Mouse (Mus musculus) heart, embryonic 11.5 days (tissue): Measurements from ENCODE around the gene Nup37. TPM values are rescaled to one million over a fixed set of nuclear protein-coding genes. Genes with fewer than 3 reads are reported as not detected.

Experiments used
- ATAC-seq: fragments of 200-750 bp; cut with Nextera tagmentation; replicated peaks from 2 replicates; pipeline ENCODE4 v1.8.0; 2017; ENCODE audit warnings: moderate library complexity; ENCODE audit not compliant: insufficient number of reproducible peaks, low FRiP score, low TSS enrichment
- H3K27ac ChIP-seq: fragments of 300-500 bp; sonication (generic); 2 replicates; pipeline ENCODE4 v1.5.1; 2014; ENCODE audit warnings: mild to moderate bottlenecking, low read depth, low read length
- H3K27me3 ChIP-seq: fragments of 300-500 bp; sonication (generic); 2 replicates; pipeline ENCODE4 v1.6.1; 2014; ENCODE audit warnings: mild to moderate bottlenecking, low read length, mixed read lengths; ENCODE audit not compliant: control insufficient read depth, insufficient read depth
- H3K36me3 ChIP-seq: fragments of 300-500 bp; sonication (generic); 2 replicates; pipeline ENCODE4 v1.6.1; 2014; ENCODE audit warnings: mild to moderate bottlenecking, low read length, moderate library complexity, mixed read lengths; ENCODE audit not compliant: control insufficient read depth, insufficient read depth
- H3K4me1 ChIP-seq: fragments of 300-500 bp; sonication (generic); 2 replicates; pipeline ENCODE4 v1.6.1; 2014; ENCODE audit warnings: low read length; ENCODE audit not compliant: control insufficient read depth, insufficient read depth
- H3K4me2 ChIP-seq: fragments of 300-500 bp; sonication (generic); 2 replicates; pipeline ENCODE4 v1.6.1; 2014; ENCODE audit warnings: mild to moderate bottlenecking, moderate library complexity
- H3K4me3 ChIP-seq: fragments of 300-500 bp; sonication (generic); 2 replicates; pipeline ENCODE4 v1.5.1; 2014; ENCODE audit warnings: low read depth, low read length
- H3K9ac ChIP-seq: fragments of 300-500 bp; sonication (generic); 2 replicates; pipeline ENCODE4 v1.6.1; 2014; ENCODE audit warnings: mild to moderate bottlenecking, low read depth, low read length, moderate library complexity
- H3K9me3 ChIP-seq: fragments of 300-500 bp; sonication (generic); replicated peaks from 2 replicates; pipeline ENCODE4 v1.6.1; 2016; ENCODE audit warnings: low read length; ENCODE audit not compliant: control insufficient read depth
- WGBS: fragments of 180-500 bp; shearing (Covaris S2); extraction: QIAGEN DNeasy Blood & Tissue Kit; methylation state at CpG from one replicate; pipeline ENCODE4 v1.1.7; 2014; ENCODE audit not compliant: insufficient replicate concordance; 5-methylcytosine and 5-hydroxymethylcytosine counted together
- polyA plus RNA-seq: library from polyadenylated mRNA; unstranded; fragments of >200 nt; fragmentation: Nextera tagmentation; extraction: Ambion mirVana; gene quantifications from 2 replicates; pipeline ENCODE4 v1.2.1, GENCODE M21; 2014

Nup37 gene
- polyA plus RNA-seq, 1 experiment from 2014 or later, result 44.2 TPM

DNA sequence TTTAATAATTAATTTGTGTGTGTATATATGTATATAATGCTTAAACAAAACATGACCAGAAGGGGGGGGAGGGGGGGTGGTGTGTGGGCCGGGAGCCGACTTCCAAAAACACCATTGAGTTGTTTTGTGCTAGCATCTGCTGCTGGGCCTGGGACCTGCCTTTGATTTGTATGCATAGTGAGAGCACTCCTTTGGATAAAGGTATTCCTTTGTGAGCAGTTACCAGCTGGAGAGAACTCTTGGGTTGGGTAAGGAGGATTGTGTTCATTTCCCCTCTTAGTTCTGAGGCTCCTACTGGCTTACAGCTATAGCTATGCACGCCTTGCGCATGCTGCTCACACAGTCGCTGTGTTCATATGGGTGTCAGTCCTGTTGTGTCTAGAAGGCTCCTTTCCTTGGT lies 15.9 kb downstream of the Nup37 start:
- Histone ChIP-seq H3K4me3 (no peak overlapping the region), H3K9me3 (no peaks in the 10 kb centered on the region), H3K4me2 (no peak overlapping the region), H3K36me3 (peaks cover 16% of the 10 kb centered on the region), H3K4me1 (no peaks in the 10 kb centered on the region), H3K27ac (no peak overlapping the region), H3K9ac (no peak overlapping the region), H3K27me3 (no peaks in the 10 kb centered on the region)
- ATAC-seq, result no peak
- WGBS, result 95% methylated on average over 5 of the region's 5 CpGs

DNA sequence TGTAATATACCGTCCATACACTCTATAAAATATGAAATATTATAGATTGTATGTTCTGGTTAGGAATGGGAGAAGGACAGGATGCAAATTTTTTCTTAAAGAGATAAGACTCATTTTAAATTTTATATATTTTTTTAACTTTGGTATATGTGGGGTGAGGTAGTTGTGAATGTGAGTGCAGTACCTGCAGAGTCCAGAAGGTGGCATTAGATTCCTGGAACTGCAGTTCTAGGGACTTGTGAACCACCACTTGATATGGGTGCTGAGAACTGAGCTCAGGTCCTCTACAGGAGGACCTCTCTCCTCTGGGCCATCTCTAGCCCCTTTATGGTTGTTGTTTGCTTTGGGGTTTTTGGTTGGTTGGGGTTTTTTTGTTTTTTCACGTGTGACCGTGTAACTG lies 19.4 kb downstream of the Nup37 start:
- peaks cover 10% of the 10 kb centered on the region for H3K36me3 ChIP-seq
- H3K4me2 ChIP-seq, result no peak overlapping the region
- no peak overlapping the region for H3K9ac ChIP-seq
- 97% methylated on average over 3 of the region's 3 CpGs for WGBS
- no peaks in the 10 kb centered on the region for H3K9me3 ChIP-seq
- H3K27ac ChIP-seq, result no peak overlapping the region
- no peak for ATAC-seq
- H3K4me3 ChIP-seq, result no peak overlapping the region
- H3K27me3 ChIP-seq, result no peaks in the 10 kb centered on the region
- H3K4me1 ChIP-seq, result no peaks in the 10 kb centered on the region

DNA sequence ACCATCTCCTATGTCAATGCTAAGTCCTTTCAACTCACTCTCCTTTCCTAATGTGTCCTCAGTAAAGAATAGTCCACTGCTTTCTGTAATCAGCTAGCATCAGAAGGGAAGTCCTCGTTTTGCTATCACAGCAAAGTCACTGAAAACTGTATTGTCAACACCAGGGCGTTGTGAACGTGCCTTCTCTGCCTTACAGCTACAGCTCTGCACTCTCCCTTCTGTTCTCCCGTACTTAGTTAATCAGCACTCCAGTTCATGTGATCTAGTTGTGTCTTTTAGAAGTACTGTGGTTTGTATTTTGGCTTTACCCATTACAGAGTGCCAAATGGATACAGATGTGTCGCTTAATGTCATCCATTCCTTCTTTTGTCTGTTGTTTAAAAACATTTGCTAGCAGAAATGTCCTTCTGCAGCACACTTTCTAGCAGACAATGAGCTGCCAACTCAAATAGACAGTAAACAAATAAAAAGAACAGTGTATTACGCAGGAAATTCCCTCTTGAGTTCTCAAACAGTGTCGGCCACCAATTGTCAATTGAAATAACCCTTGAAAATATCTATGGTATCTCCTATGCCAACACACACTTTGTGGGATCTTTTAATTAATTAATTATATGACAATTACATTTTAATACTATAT lies 20.8 kb downstream of the Nup37 start:
- Histone ChIP-seq H3K9me3 (no peaks in the 10 kb centered on the region), H3K36me3 (peaks cover 6% of the 10 kb centered on the region; the same call in 1 of the 2 replicates), H3K4me2 (no peak overlapping the region), H3K27me3 (no peaks in the 10 kb centered on the region), H3K4me1 (no peaks in the 10 kb centered on the region), H3K9ac (no peak overlapping the region), H3K4me3 (no peak overlapping the region), H3K27ac (no peak overlapping the region)
- no peak for ATAC-seq
- WGBS, result 70% methylated on average over 7 of the region's 7 CpGs

DNA sequence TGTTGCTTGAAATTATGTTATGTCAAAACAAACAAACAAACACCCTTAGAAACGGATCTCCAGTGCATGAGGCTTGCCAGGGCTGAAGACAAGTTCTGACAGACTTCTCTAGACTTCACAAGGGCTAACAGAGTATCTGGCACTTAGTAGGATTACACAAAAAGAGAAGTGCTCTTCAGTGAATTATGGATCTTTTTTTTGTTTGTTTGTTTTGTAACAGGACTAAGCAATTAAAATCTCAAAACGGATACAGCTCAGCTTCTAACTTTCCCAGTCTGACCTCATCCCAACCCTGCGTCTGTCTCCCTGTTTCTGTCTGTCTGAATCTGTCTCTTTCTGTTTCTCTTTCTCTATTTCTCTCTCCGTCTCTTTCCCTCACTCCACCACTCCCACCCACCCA lies 53.7 kb downstream of the Nup37 start:
- peak overlapping the region; percentile 78 for H3K4me2 ChIP-seq
- 15% methylated on average over 4 of the region's 4 CpGs for WGBS
- no peak overlapping the region for H3K27ac ChIP-seq
- ATAC-seq, result 0 out of 2 replicates have a peak, but pooled peaks have one; percentile 29
- H3K27me3 ChIP-seq, result no peaks in the 10 kb centered on the region
- no peaks in the 10 kb centered on the region for H3K9me3 ChIP-seq
- H3K9ac ChIP-seq, result peak overlapping the region; percentile 84; the same call in 1 of the 2 replicates
- 0 out of 2 replicates have a peak, but pooled peaks cover 3% of the 10 kb centered on the region for H3K4me1 ChIP-seq
- no peaks in the 10 kb centered on the region; the same call in none of the 2 replicates for H3K36me3 ChIP-seq
- peak overlapping the region; percentile 73 for H3K4me3 ChIP-seq

DNA sequence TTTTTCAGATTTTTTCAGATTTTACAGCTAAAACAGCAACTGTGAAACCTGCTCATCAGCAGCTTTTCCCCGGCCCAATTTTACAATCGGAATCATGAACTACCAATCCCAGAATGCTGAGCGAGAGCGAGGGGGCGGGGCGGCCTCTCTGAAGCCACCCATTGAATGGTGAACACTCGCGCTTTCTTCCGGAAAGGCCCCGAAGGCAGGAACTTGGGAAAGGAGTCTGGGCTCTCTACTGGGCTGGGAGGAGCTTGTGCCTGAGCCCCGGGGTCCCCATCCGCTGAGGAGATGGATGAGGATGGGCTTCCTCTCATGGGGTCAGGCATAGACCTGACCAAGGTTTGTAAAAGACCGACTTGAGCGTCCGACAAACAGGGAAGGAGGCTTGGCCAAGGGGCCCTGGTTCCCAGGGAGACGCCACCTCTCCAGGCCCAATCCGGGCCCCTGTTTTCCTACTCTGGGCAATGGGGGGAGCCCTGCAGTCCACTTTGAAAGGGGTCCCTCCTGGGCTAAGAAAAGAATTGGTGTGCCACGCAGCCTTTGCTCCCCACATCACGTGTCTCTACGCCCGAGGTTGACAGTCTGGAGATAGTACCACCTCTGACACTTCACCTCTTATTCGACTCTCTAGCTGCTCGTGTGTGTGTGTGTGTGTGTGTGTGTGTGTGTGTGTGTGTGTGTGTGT lies 54.3 kb downstream of the Nup37 start, which contains the start of gene Washc3:
Washc3 (plus strand) TSS at position 143 of the 688 bp plus-strand sequence.
- H3K9me3 ChIP-seq, result no peaks in the 10 kb centered on the region
- peak within 1 kb of the TSS; percentile 78 for H3K4me2 ChIP-seq
- peak within 1 kb of the TSS; percentile 84 for H3K9ac ChIP-seq
- 0 out of 2 replicates have a peak, but pooled peaks cover 3% of the 10 kb centered on the region for H3K4me1 ChIP-seq
- peak within 1 kb of the TSS; percentile 73 for H3K4me3 ChIP-seq
- peak within 1 kb of the TSS; percentile 68 for H3K27ac ChIP-seq
- peak; percentile 93 for ATAC-seq
- H3K36me3 ChIP-seq, result no peaks in the 10 kb centered on the region; the same call in none of the 2 replicates
- 2% methylated on average over 23 of the region's 23 CpGs for WGBS
- no peaks in the 10 kb centered on the region for H3K27me3 ChIP-seq

DNA sequence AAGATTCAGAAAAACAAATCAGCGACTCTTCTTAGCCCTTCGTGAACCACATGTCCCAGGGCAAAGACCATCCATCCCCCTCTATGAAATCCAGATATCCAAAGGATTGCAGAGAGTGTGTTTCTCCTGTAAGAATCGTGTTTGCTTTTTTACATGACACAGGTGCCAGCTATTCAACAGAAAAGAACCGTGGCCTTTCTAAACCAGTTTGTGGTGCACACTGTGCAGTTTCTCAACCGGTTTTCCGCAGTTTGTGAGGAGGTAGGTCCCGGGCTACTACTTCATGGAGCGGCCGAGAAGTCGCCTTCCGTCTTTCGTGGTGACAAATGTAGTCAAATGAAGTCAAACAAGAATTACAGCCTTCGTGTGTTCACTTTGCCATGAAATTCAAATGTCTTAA lies 54.9 kb downstream of the Nup37 start:
- no peak for ATAC-seq
- 0 out of 2 replicates have a peak, but pooled peaks cover 3% of the 10 kb centered on the region for H3K4me1 ChIP-seq
- H3K4me2 ChIP-seq, result peak overlapping the region; percentile 78
- peak overlapping the region; percentile 73 for H3K4me3 ChIP-seq
- H3K9me3 ChIP-seq, result no peaks in the 10 kb centered on the region
- no peak overlapping the region for H3K27ac ChIP-seq
- H3K27me3 ChIP-seq, result no peaks in the 10 kb centered on the region
- H3K9ac ChIP-seq, result peak overlapping the region; percentile 84
- 73% methylated on average over 13 of the region's 13 CpGs for WGBS
- no peaks in the 10 kb centered on the region; the same call in none of the 2 replicates for H3K36me3 ChIP-seq

DNA sequence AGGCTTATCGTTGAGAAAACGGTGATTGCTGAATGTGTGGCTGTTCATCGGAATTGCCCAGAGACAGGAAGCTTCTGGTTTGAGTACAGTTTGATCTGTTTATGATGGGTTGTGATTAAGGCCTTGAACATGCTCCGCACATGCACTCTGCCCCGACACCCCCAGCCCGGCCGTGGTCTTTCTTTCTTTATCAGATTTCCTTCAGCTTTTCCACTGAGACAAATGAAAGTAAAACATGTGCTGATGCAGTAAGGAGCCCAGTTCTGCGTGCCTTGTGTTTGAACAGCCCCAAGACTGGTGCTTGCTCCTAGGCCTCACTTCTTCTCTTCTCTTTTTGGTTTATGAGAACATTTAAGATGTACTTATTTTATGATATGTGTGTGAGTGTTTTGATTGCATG lies 55.8 kb downstream of the Nup37 start:
- Histone ChIP-seq H3K27ac (no peak overlapping the region), H3K36me3 (no peaks in the 10 kb centered on the region; the same call in none of the 2 replicates), H3K9ac (no peak overlapping the region), H3K4me1 (0 out of 2 replicates have a peak, but pooled peaks cover 3% of the 10 kb centered on the region), H3K4me3 (no peak overlapping the region), H3K27me3 (no peaks in the 10 kb centered on the region), H3K9me3 (no peaks in the 10 kb centered on the region), H3K4me2 (no peak overlapping the region)
- no peak for ATAC-seq
- WGBS, result 78% methylated on average over 8 of the region's 8 CpGs

DNA sequence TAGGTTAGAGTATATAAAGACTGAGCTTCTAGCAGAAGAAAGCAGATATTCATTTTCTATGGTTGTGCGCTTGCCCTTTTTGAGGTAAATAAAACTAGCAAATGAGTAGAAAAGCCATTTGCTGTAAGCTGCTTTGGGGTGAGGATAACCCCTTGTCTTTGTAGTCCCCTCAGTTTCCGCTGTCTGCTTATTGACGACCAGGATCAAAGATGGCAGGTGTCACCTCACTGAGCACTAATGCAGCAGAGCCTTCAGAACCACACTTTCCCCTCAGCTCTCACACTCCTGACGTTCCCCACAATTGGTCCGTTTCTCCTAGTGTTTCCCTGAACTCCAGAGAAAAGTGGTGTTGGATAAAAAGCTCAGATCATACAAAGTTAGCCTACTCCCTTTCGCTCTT lies 56.4 kb downstream of the Nup37 start:
- no peak overlapping the region for H3K4me3 ChIP-seq
- no peak overlapping the region for H3K27ac ChIP-seq
- H3K4me2 ChIP-seq, result no peak overlapping the region
- no peaks in the 10 kb centered on the region; the same call in none of the 2 replicates for H3K36me3 ChIP-seq
- no peaks in the 10 kb centered on the region for H3K9me3 ChIP-seq
- no peak for ATAC-seq
- WGBS, result 87% methylated on average over 6 of the region's 6 CpGs
- H3K9ac ChIP-seq, result no peak overlapping the region
- no peaks in the 10 kb centered on the region for H3K27me3 ChIP-seq
- H3K4me1 ChIP-seq, result 0 out of 2 replicates have a peak, but pooled peaks cover 3% of the 10 kb centered on the region
